24 mouse cellular contexts compared by ENCODE assay signal in the genomic region with DNA sequence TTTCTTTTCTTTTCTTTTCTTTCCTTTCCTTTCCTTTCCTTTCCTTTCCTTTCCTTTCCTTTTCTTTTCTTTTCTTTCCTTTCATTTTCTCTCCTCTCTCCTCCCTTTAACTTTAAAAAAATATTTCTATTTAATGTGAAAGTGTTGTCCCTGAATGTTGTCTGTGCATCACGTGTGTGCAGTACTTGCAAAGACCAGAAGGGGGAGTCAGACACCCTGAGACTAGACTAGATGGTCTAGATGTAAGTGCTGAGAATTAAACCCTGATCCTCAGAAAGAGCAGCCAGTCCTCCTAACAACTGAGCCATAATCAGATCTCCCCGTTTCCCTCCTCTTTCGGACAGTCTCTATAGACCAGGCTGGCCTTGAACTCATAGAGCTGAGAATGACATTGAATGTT.
DNase-seq lines count a peak whose midpoint lies in the region; ATAC-seq and TF ChIP-seq lines count a peak whose summit lies in the region.
"Had no signal": no experiment of that assay in that cellular context is flagged by ENCODE, and none has a peak within 500 bp of the region (broad histone marks: within the 10 kb centered on the region; RNA-seq: fewer than 3 reads in every experiment).

No protein-coding gene starts in this region.

- DNase-seq in heart, adult 2 months = no peak
- no peak for DNase-seq in heart, adult 18-20 months
- no peak for DNase-seq in lung, embryonic 14.5 days
- DNase-seq in lung, postnatal 36 days = no peak
- DNase-seq in ES-CJ7 (ENCODE audit: low read depth, low spot score) (peak; percentile 33), R1 (ENCODE audit: low read depth, low spot score) (peak; percentile 67)
- no peak for DNase-seq in Muller cell, postnatal 12 days (ENCODE audit: inconsistent ontology term)
- no peak for DNase-seq in frontal cortex, postnatal 36 days (ENCODE audit: low spot score in 2 of 2)
- DNase-seq: adrenal gland, postnatal 14 days; cerebellum, adult 18-20 months; cerebellum, postnatal 10 days; embryo, embryonic 11 days; gastrocnemius, postnatal 10 days; heart, postnatal 14 days; kidney, adult 2 months had no signal

- no peak for TF ChIP-seq EP300 in heart, adult 2 months (IDR thresholded peaks at IDR 0.05; ENCODE audit: insufficient read depth, low read depth, low read length)

- no peak overlapping the region for H3K4me2 ChIP-seq in lung, embryonic 14.5 days
- H3K4me2 ChIP-seq: embryonic facial prominence, embryonic 15.5 days; heart, embryonic 15.5 days; hindbrain, embryonic 13.5 days had no signal

- intact Hi-C loops in heart, adult 2 months (cut with DNase I) = no loop called here

- ATAC-seq in lung, embryonic 14.5 days (ENCODE audit: insufficient read depth) = no peak
- ATAC-seq: activated CD4-positive, CD25-positive, alpha-beta regulatory T cell, adult 4 months; forebrain, embryonic 14.5 days; hindbrain, postnatal 0 days had no signal

- H3K27ac ChIP-seq in heart, adult 2 months = no peak overlapping the region
- H3K27ac ChIP-seq in lung, embryonic 14.5 days (ENCODE audit: low read depth) = no peak overlapping the region
- H3K27ac ChIP-seq: embryonic facial prominence, embryonic 15.5 days; forebrain, embryonic 10.5 days; heart, embryonic 10.5 days; heart, embryonic 15.5 days; hindbrain, embryonic 13.5 days; hindbrain, postnatal 0 days had no signal

- no peak overlapping the region for H3K4me3 ChIP-seq in heart, adult 2 months
- no peak overlapping the region for H3K4me3 ChIP-seq in lung, embryonic 14.5 days (ENCODE audit: low read depth, low read length)
- H3K4me3 ChIP-seq: embryonic facial prominence, embryonic 15.5 days; erythroblast, embryonic 14.5 days; forebrain, embryonic 10.5 days; heart, embryonic 10.5 days; heart, embryonic 15.5 days; hindbrain, embryonic 13.5 days had no signal

- TF ChIP-seq POLR2A in heart, adult 2 months (IDR thresholded peaks at IDR 0.05; ENCODE audit: insufficient read depth, low read depth, low read length) = no peak

- H3K36me3 ChIP-seq in heart, adult 2 months (ENCODE audit: control insufficient read depth, insufficient read depth, low read length) = no peaks in the 10 kb centered on the region
- no peaks in the 10 kb centered on the region for H3K36me3 ChIP-seq in lung, embryonic 14.5 days (ENCODE audit: insufficient read depth)
- H3K36me3 ChIP-seq: embryonic facial prominence, embryonic 15.5 days; forebrain, embryonic 10.5 days; heart, embryonic 10.5 days; heart, embryonic 15.5 days; hindbrain, embryonic 13.5 days had no signal

- H3K27me3 ChIP-seq in heart, adult 2 months (ENCODE audit: control insufficient read depth, insufficient read depth, low read length) = no peaks in the 10 kb centered on the region; the same call in 1 of the 2 replicates
- H3K27me3 ChIP-seq in lung, embryonic 14.5 days (ENCODE audit: insufficient read depth, low read length) = 0 out of 2 replicates have a peak, but pooled peaks cover 3% of the 10 kb centered on the region
- H3K27me3 ChIP-seq: embryonic facial prominence, embryonic 15.5 days; heart, embryonic 15.5 days; hindbrain, embryonic 13.5 days had no signal

- peak; percentile 13; the same call in 1 of the 2 replicates for TF ChIP-seq CTCF in heart, adult 2 months (IDR thresholded peaks at IDR 0.05)
- 0 out of 2 replicates have a peak, but pooled peaks have one; percentile 7 for TF ChIP-seq CTCF in lung, embryonic 14.5 days (IDR thresholded peaks at IDR 0.05; ENCODE audit: low read depth)

- no peaks in the 10 kb centered on the region for H3K79me2 ChIP-seq in heart, adult 2 months (replicated peaks; ENCODE audit: control insufficient read depth, insufficient read depth, low read length)

- 97% methylated on average over 3 of the region's 3 CpGs for WGBS in heart, adult 2 months
- 94% methylated on average over 3 of the region's 3 CpGs for WGBS in lung, embryonic 14.5 days

- no peaks in the 10 kb centered on the region for H3K9me3 ChIP-seq in lung, embryonic 14.5 days (ENCODE audit: low read depth, low read length)
- H3K9me3 ChIP-seq: embryonic facial prominence, embryonic 15.5 days; forebrain, embryonic 10.5 days; heart, embryonic 10.5 days; heart, embryonic 15.5 days; hindbrain, embryonic 13.5 days had no signal

- no peak overlapping the region for H3K9ac ChIP-seq in heart, adult 2 months (ENCODE audit: low read depth, low read length)
- H3K9ac ChIP-seq in lung, embryonic 14.5 days = no peak overlapping the region
- H3K9ac ChIP-seq: embryonic facial prominence, embryonic 15.5 days; heart, embryonic 15.5 days; hindbrain, embryonic 13.5 days had no signal

- H3K4me1 ChIP-seq in heart, adult 2 months (ENCODE audit: control insufficient read depth, insufficient read depth, low read length) = no peaks in the 10 kb centered on the region
- no peaks in the 10 kb centered on the region for H3K4me1 ChIP-seq in lung, embryonic 14.5 days (ENCODE audit: insufficient read depth)
- H3K4me1 ChIP-seq: embryonic facial prominence, embryonic 15.5 days; forebrain, embryonic 10.5 days had no signal

Comparison
In these comparisons a context has a peak if more than half of its experiments do, and no peak if none do; other contexts are left out.
1. DNase-seq: peak in ES-CJ7 (single experiment) and R1 (single experiment); none in heart, adult 2 months (0 of 2), heart, adult 18-20 months (0 of 2), lung, embryonic 14.5 days (single experiment), lung, postnatal 36 days (single experiment), Muller cell, postnatal 12 days (single experiment) and frontal cortex, postnatal 36 days (0 of 2).